Mouse (Mus musculus): ENCODE results near the gene Anxa10.

Anxa10 gene

DNA sequence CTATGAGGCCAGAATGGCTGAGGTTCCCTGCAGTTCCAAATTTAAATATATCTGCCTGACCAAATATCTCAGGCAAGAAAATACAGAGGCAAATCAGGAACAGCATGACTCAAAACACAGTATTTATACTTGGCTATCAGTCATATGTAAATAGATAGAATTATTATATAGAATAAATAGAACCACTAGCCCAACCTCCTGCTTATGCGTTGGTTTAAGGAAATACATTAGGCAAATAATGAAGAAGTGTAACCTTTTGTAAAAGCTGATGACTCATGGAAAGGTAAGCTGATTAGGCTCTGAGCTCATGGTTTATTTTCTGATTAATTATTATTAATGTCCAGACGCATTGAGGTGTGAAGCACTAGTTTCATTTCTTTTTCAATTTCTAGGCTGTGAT lies at the start of gene Anxa10:
TSS of gene Anxa10 (minus strand) at position 53 of the 400 bp plus-strand sequence.
- DNase-seq (ENCODE audit: low read depth, low spot score): no peak

DNA sequence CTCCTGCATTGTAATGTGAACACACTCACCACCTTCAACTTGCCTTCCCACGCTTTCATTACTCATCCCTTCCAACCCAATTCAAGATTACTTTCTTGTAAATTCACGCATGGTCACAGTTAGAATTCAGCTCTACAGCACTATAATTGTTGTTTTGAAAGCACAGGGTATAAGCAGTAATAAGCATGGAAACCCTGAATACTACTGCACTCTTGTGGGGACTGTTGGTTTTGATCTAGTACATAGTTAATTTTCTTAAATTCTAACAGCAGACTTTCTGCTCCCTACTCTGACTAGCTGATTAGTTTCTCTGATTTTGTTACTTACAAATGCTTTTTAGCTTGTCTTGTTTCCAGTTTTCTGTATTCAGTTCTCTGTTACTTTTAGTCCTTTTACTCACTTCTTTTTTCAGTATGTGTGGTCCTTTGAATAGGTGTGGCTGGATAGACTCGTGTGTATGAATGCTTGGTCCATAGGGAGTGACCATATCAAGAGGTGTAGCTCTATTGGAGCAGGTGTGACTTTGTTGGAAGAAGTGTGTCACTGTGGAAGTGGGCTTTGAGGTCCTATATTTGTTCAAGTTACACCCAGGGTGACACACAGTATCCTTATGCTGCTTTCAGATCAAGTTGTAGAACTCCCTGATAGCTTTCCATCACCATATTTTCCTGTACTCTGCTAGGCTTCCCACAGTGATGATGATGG lies 9.9 kb upstream of the Anxa10 start:
- no peak for DNase-seq (ENCODE audit: low read depth, low spot score)

DNA sequence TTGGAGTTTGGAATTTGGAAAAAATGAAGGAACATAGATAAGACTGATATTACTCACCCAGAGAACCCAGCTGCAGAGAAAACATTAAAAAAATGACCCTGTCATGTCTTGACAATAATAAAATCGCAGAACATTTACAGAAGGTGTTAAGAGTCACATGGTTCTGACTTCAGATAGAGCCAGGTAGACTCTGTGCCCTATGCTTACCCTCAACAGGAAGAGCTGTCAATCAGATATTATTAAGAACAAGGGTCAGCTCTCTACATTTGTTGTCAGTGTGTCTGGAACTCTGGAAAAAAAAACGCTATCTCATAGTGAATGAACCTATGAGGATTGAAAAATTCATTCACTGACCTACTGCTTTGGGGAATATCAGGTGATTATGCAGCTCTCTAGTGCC lies 25.7 kb downstream of the Anxa10 start:
- no peak for DNase-seq (ENCODE audit: low read depth, low spot score)

DNA sequence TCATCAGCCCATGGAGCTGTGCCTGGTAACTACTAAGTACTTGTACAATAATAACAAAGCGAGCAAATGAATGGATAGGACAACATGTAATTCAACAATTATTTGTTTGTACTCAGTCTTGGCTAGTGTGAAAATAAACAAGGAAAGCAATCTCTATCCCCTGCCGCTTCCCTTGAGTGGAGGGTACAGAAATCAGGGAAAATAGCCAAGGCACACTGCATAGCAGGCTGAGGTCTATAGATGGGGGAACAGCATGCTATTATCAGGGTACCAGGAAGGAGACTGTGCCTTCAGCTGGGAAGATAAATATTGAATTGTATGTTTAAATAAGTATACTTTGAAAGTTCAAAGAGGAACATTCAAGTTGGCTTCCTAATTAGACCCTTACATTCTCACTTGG lies 41.1 kb downstream of the Anxa10 start:
- DNase-seq (ENCODE audit: low read depth, low spot score): no peak

DNA sequence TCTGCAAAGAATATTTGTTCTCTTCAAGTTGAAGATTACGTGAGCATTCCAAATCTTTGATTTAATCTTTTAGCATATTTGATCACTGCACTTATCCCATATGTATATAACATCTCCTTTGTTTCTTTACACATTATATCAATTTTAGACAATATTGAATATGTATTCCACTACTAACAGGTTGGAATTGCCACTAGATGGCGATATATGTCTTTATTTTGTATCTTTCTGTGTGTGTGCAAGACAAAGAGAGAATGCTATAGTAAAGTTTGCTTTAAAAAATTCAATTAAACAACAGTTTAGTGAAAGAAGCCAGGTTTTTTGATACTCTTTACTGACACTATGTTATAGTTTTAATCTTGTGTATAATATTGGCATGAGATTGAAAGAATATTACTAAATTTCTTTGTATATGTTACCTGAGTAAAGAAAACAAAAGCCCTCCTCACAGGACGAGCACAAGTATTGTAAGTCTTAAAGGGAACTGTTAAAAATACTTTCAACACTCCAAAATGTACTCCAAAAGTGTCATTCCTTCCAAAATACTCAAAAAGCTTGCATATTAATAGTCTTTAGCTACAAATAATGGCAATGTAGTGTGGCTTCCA lies 42.7 kb downstream of the Anxa10 start:
- DNase-seq (ENCODE audit: low read depth, low spot score): peak; percentile 48

DNA sequence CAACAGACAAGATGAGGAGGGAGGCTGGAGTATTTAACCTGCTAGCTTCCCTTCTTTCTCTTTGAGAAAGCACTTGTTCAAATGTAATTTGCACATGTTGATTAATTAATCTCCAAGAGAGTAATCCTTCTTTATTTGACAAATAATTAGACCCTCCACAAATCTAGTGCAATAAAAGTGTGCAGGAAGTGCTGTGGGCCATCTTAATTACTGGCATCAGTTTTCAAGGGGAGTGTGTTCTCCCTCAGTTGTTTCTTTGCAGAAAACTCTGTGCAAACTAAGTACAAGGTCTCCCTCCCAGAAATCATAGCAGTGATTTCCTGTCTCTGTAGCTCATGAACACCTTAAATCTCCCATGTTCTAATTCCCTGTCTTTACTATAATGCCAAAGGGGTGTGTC lies 54.6 kb downstream of the Anxa10 start:
- DNase-seq (ENCODE audit: low read depth, low spot score): no peak

DNA sequence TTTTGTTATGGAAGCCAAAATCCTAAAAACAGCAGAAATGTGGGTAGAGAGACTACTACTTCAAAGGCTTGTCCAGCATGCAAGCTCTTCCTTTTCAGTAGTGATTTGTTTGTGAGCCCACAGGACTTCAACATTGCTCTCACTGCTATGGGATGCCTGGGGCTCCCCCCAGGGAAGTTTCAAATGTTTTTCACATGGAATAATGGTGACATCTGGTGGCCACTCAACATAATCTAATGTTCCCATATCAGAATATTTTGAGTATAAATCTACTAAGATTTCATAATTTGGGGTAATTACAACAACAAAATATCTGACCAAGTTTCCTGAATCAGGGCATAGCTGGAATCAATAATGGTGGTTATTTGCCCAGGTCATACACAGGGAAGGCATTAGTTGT lies 62.6 kb downstream of the Anxa10 start:
- DNase-seq (ENCODE audit: low read depth, low spot score): peak; percentile 21

DNA sequence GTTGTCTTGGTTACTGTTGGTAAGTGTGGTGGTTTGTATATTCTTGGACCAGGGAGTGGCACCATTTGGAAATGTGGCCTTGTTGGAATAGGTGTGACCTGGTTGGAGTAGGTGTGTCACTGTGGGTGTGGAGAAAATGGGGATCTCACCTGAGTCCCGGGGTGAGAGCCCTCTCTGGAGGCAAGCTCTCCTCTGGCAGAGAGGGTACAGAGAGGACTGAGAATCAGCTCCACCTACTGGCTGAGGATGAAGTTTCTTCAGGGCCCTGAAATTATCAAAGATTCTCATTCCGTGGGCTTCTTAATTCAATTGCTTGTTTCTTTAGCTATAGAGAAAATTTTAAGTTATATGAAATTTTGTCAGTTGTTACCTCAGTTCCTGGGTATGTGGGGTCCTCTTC lies 76.1 kb downstream of the Anxa10 start:
- DNase-seq (ENCODE audit: low read depth, low spot score): peak; percentile 32

DNA sequence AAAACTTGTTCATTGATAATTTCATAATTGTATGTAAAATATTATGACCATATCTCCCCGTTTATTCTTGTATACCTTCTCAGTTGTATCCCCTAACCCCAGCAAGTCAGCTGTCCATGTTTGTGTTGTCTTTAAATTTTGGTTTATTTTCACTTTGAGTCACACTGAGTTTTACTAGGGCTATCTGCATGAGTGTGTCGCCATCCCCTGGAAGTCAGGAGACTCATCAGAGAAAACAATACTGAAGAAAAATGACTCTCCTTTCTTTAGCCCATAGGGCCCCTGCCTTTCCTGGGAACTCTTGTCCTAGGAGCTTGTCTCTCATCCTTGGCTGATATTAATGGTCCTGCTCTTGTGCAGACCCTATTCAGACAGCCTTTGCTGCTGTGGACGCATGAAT lies 88.6 kb downstream of the Anxa10 start:
- peak; percentile 5 for DNase-seq (ENCODE audit: low read depth, low spot score)

DNA sequence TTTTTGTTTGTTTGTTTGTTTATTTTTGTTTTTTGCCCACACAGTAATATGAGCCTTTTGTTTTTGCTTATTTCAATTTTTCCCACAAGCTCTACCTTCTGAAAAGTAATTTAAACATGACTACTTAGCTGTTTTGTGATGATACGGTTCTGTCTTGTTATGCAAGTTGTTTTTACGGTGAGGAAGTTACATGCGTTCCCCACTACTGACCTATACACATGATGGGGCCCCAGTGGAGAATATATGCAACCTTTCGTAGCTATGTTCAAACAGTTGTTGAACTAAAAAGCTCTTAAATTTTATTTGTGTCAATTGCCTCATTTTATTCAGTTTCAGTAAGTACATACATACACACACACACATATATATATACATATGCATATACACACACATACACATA lies 108.4 kb downstream of the Anxa10 start:
- DNase-seq (ENCODE audit: low read depth, low spot score): no peak

DNA sequence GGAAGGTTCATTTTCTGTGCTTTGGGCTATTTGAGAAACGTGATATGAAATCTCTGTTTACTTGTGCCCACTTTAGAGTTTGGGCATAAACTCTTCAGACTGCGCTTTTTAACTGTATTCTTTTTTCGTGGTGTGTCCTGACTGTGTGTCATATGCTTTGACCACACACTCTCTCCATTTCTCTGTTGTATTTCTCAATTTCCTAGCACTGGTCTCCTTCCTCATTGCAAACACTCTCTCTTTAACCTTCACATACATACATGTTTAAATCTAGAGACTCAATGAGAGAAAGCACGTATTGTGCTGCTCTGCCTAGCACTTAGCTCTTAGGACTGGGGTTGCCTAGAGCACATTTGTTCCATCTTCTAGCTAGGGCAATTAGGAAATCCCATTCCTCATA lies 108.8 kb downstream of the Anxa10 start:
- DNase-seq (ENCODE audit: low read depth, low spot score): no peak
